Mouse (Mus musculus) mouse trophoblast stem cell (cell line): ENCODE results near the gene Glrx.

Source experiments
- in situ Hi-C, 2 experiments: fragments of 300-500 bp; cut with MseI, MboI; formaldehyde crosslinking; loops; 2 replicates in 1 of 2; 3 replicates in 1 of 2; pipeline ENCODE4 v1.15.1; 2025

Gene Glrx

DNA sequence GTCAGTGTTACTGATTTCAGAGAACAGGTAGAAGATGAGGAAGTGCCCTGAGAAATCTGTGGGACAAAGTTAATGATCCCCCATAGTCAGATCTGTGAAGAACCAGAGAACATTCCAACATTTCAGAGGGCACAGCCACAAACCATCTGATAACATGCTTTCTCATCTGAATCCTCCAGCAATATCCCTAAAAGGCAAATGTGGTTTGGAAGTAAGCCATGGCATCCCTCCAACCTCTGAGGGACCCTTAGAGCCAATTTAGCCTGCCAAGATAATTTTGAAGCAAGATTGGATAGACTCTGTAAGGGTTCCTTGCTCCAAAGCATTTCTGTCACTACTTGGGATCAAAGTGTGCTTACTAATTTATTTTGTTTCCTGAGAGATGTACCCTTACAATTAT, 6.2 kb upstream of the Glrx start:
- in situ Hi-C loops, result no loop called here

DNA sequence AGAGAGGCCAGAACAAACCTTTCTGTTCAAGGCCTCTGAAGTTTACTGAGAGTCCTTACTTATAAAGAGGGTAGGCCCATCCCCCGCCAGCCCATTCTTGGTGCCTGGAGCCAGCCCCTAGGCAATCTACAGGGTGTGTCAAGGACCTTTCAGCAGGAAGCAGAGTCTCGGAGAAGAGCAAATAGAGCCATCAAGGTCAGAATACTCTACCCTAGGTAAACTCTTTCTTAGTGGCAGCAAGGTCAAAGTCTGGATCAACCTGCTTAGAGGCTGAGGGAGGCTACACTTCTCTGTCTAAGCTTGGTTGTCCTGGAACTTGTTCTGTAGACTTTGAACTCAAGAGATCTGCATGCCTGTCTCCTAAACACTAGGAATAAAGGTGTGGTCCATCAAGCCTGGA, 4.2 kb upstream of the Glrx start:
- in situ Hi-C loops, result no loop called here

DNA sequence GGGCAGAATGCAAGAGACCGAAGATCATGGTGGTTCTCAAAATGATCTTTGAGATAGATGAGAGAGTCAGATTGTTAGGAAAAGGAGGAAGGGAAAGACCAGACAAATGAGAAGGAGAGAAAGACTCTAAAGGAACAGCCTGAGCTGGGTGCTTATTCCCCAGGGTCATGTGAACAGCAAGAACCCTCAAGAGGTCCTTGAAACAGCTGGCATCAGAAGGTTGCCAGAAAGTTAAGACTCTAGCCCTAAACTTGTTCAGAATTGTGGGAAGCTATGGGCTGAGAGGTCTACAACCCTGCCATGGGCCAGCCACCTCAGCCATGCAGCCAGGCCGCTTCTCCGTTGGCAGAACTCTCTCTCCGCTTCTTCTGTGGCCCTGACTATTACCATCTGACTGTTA, 1.2 kb upstream of the Glrx start:
- in situ Hi-C loops, result no loop called here

DNA sequence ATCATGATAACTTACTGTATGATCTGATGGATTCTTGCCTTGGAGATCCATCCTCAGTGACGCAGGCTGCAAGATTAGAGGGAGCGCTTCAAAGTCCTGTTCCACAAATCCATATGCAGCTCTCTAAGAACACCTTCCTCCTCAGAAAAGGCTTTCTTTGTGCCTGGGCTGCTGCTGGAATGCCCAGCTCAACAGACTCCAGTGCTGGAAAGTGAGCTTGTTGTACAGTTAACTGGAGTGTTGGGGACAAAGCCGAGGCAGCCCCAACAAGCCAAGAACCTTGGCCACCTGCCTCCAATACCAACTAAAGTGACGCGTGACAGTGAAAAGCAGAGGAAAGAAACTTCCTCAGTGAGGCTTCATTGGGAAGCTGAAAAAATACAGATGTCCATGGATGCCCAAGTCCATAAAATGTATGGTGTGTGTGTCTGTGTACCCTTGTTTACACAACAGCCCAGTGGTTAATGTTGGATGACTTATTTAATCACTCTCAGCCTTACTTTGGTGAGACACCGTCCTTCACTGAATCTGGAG, 1.2 kb downstream of the Glrx start:
- in situ Hi-C loops, result no loop called here

DNA sequence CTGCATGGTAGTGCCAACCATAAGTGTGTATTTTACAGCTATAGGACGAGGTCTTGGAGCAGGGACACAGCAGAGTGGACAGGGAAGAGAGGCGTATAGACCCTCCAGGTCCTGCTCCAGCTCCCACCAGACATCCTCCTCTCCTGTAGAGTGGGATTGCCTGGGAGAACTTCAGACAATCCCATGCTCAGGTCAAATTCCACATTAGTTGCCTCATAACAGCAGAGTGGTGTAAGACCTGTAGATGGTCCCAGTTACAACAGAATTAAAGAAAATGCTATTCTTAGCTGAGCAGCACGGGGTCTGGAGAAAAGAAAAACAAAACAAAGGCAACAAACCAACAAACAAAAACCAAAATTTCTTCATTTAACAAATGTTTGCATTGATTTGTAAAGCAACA, 2.3 kb downstream of the Glrx start:
- in situ Hi-C loops, result no loop called here

DNA sequence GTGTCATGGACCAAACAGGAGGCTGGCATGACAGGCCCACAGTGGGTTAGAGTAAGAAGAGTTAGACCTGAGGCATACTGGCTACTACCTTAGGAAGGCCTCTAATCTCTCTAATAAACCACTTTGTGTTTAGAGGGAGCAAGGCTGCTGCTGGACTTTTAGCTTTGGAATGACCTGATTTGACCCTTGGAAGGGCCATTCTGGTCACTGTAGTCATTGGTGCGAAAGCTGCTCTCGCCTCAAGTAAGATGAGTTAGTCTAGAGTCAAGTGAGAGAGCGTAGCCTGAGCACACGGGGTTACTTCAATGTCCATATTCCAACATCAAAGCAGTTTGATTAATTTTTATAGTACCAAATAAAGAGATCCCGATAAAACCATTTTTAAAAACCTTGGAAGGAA, 3.7 kb downstream of the Glrx start:
- in situ Hi-C loops, result no loop called here

DNA sequence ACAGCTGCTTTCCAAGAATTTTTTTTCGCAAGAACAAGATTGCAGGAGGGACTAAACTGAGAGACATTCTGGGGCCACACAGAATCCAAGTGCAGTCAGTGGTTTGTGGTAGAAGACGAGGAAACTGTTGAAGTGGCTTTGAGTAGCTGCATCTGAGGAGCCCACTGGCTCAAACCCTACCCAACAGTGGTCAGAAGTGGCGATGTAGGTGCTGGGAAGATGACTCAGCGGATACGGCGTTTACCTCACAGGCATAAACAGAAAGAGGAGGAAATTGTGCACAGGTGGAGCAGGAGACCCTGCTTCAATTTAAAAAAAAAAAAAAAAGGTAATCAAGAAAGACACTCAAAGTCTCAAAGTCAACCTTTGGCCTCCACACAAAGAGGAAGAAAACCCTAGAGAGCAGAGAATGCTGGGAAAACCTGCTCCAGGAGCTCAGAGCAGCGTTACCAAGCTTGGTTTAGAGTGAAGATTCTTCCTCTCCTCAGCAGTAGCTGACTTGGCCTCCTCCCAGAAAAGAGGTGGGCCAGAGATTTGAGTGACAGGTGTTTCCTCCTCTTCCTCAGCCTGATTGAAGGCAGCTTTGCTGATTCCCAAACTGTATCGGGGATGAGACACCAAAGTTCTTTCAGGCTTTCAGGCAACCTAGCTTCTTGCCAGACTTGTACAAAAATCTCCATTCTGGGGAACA, 4.5 kb downstream of the Glrx start:
- in situ Hi-C loops, result no loop called here

DNA sequence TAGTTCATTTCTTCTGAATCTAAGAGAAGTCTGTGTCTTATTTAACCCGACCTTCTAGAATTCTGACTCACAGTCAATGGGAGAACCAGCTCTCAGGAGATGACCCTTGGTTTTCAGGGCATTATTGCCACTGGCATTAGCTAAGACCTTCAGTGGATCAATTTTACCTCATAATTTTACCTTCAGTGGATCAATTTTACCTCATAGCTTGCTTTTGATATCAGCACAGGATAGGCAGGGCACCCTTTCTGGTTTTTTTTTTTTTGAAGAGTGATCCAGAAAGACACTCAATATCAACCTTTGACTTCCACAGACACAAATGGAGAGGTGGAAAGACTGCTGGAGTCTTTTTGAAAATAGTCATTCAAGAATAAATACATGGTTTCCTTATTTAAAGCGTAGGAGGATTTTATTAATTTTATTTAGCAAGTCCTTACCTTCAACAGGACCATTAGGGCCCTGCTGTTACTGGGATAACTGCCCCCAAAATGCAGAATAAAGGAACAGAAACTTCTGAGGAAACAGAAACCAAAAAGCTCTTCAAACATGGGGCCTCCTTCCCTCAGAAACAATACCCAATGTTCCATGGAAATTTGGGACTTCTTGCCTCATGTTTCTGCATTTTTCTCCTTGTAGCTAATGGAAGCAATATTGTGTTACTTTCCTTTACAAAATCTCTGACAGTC, 5.3 kb downstream of the Glrx start:
- in situ Hi-C loops, result no loop called here

DNA sequence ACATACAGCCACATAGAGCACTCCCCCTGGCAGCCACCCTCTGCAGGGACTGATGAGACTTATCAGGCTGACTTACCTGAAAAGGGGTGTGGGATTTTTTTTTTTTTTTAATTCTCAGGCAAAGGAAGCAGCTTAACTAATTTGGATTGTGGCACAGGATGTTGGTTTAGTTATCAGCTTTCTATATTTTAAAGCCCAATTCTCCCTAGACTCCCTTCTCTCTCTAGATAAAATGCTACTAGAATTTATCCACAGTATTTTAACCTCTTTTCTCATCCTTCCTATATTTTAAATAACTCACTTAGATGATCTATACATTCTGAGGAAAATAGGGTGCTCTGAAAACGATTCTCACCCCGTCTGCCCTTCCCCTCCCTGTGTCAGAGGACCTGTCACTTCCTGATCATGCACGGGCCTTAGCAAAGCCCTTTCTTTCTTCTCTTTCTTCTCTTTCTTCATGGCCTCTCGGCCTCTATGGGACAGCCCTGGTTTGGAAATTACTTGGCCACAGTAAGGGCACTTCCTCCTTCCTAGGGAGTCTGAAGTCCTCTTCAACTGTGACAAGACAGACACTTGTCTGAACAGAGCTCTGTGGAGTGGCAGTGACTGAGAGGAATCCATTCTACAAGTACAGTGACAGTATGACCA, 6.0 kb downstream of the Glrx start:
- in situ Hi-C loops, result no loop called here

DNA sequence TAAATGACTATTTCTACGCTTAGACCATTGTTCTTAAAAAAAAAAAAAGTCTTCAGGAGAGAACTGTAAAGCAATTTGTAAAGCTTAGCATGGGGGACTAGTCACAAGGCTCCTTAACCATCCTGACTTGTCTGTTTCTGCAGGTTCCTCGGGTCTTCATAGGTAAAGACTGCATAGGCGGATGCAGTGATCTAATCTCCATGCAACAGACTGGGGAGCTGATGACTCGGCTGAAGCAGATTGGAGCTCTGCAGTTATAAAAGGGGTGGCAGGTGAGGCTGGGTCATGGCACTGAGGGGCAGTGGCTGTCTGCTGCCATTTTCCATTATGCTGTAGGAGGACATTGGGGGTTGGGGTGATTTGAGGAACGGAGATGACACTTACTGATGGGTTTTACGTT, 7.4 kb downstream of the Glrx start:
- in situ Hi-C loops, result no loop called here

DNA sequence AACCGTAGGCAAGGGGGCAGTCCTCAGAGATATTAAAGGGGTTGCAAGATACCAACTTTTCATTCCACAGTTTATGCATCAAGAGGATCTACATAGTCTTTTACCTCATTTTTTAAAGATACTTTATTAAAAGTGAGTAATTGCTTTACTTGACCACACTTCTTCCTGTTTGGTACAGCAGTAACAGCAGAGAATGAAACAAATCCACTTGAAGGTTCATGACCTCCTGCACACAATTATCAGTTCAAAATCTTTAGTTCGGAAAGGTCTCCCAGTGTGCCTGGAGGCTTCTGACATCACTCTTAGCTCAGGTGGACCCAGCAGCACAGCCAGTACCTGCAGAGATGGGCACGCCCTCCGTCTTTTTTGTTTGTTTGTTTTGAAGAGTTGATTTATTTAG, 12.4 kb downstream of the Glrx start:
- in situ Hi-C loops, result no loop called here

DNA sequence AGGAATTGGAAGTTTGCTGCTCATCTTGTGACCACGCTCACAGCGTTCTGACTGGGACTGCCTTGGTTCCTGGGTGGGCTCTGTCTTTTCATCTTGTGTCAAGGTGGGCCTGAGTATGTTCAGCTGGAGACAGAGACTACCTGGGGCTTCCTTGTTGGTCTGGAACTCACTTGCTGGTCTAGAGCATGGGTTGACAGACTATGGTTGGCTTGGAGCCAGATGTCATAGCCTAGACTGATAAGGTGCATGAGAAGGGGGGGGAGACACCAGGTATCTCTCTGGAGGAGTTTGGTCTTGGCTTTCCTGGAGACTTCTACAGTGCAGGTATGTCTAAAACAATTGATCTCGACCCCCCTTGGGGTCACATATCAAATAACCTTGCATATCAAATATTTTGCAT, 13.4 kb downstream of the Glrx start:
- in situ Hi-C loops, result no loop called here

DNA sequence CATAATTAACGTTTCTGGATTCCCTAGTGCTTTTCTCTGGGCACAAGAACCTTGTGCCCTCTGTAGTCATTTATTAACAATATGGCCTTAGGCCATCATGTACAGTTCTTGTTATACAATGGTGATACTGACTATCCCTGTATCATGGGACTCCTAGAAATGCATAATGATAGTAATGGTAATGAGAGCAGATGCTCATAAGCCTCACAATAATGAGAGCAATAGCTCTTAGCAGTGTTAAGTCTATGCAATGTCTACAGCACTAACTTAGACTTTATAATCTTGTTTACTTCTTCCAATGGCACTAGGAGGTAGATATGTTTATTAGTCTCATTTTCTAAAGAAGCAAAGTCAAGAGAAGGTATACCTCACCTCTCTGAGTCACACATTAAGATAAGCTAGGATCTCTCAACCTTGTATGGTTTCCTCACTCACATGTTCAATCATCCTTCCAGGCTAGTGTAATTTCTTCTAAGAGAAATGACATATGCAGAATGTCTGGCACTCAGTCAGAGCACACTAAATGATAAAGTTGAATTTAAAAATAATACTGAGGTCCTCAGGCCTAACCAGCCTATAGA, 19.7 kb downstream of the Glrx start:
- in situ Hi-C loops, result no loop called here

DNA sequence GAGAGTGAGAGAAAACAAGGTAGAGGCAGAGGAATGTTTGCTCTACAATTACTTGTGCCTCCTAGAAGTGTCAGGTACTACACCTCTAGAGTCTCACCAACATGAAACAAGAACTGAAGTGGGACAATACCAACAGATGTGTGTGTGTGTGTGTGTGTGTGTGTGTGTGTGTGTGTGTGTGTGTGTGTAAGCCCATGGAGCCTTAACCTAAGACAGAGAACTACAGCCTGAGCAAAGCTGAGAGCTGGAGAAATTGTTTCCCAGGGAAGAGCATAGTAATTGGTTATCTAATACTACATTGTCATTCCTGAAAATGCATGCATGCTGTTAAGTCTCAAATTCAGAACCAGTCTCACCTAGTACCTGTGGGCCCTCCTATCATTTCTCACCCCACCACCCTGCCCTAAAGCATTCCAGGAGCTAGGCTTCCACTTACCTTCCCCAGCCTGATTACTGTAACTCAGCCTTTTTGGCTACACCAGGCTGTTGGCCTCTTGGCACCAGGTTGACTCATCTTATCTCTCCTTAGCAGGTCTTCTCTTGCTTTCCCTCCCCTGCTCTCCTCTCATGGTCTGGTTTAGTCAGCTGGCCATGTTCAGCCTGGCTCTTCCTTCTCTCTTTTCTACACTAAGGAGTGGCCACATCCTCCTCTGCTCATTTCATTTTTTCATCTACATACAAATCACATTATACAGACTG, 26.0 kb downstream of the Glrx start:
- in situ Hi-C loops, result no loop called here

DNA sequence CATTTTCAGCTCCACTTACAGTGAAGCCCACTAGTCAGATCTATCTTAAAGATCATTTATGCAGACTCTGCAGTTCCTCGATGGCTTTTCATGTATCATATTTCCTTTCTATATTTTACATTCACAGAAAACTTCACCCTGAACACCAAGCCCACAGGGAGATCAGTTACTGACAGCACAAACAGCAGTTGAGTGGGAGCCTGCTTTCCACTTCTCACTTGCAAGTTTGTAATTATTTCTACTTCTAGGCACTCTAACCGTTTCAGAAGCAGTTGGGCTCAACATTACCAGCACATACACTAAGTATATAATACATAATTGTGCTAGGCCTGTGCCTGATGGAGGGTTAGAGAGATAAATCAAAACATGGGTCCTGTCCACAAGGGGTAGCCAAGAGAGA, 28.2 kb downstream of the Glrx start:
- in situ Hi-C loops, result no loop called here

DNA sequence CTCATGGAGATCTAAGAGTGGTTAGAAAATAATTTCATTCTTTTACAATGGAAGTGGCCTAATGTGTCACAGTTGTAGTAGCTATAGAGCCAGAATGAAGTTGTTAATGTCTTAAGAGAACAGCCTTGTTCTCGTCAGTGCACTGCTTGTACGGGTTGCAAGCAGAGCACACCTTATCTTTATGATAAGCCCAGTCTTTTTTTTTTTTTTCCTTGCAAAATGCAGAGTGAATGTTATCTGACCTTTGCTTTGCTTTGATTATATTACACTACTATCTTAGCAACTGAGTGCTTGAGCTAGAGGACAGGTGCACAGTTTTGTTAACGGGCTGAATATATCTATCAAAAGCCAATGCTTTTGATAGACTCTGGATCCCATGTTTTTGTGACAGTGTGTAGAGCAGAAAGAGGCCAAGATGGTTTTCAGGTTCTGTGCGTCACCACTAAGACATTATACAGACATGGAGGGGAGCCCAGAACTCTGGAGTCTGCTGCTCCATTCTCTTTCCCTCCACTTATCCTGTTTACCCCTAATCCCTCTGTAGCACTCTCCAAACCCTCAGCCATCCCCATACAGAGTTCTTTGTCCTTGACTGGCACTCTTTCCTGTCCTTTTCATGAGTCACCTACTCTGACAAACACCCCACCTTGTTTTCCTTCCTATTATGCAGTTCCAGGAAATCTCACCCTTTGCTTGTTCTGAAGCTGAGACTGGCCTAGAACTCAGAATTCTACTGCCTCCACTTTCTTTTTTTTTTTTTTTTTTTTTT, 35.1 kb downstream of the Glrx start:
- in situ Hi-C loops, result loop anchor here (10.0 to 25.0 kb wide), 3 partner anchors 70 to 650 kb away; no protein-coding TSS in a partner anchor

DNA sequence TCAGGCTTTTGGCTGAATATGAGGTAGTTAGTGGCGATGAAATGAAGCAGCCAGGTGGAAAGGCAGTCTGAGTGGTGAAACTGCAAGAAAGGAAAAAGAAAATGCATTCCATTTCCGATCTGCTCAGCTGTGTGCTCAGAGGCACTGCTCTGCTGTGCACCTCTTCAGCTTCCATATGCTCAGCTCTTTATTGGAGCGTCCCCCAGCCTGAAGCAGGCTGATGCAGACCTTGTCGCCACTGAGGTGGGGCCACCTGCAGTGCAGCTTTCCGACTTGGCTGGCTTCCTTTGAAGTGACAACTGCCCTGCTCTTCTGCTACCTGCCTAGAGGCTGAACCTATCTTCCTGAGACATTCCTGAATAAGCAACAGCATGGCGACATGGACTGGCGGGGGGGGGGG, 36.5 kb downstream of the Glrx start:
- in situ Hi-C loops, result loop anchor here (10.0 to 25.0 kb wide), 3 partner anchors 71 to 651 kb away; no protein-coding TSS in a partner anchor

DNA sequence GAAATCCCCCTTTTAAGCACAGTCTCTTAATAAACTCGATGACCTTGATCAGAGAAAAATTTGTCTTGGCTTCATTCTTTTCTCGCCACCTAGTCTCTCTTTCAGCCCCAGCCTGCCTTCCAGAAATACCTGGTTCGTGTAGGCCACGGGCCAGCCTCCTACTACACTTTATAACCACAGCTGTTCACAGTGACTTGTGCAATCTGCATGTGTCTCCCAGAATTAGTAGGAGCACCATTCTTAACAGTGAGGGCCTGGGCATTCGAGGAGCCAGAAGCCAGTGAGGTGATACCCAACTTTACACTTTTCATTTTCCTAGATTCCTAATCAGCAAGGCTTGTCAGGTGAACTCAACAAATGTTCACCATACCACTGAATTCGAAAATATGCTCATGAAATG, 36.9 kb downstream of the Glrx start:
- in situ Hi-C loops, result loop anchor here (10.0 to 25.0 kb wide), 3 partner anchors 72 to 652 kb away; no protein-coding TSS in a partner anchor

DNA sequence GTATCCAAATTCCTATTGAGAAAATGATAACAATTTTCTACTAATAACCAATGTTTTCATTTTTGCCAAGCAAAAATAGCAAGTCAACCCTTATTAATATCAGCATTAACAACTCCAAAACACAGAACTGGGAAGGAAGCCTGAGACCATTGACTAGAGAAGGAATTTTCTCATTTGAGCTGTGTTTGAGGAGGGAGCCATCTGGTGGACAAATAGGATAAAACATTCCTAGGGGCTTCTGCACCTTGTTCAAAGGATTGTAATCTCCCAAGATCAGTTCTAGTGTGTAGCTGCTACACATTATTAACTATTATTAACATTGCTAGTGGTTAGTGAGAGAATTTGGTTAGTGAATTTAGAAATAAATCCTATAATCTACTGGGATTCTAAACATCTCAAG, 38.2 kb downstream of the Glrx start:
- in situ Hi-C loops, result loop anchor here (10.0 to 25.0 kb wide), 3 partner anchors 73 to 653 kb away; no protein-coding TSS in a partner anchor

DNA sequence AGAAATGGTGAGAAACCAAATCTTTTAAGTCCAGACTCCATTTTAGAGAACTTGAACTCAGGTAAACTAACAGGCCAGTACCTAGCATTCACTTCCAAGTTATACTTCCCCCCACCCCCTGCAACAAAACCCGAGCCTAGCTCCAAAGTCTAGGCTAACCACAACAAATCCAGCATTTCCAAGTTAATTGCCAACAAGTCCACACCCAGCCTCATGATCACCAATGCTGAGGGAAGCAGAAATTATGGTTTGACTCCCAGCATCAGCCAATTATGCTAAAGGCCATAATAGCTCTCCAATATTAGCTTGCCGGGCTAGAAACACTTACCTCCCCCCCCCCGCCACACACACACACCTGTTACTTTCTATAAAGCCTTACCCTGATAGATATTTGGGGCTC, 40.1 kb downstream of the Glrx start:
- in situ Hi-C loops, result loop anchor here (10.0 to 25.0 kb wide), 3 partner anchors 75 to 655 kb away; no protein-coding TSS in a partner anchor

DNA sequence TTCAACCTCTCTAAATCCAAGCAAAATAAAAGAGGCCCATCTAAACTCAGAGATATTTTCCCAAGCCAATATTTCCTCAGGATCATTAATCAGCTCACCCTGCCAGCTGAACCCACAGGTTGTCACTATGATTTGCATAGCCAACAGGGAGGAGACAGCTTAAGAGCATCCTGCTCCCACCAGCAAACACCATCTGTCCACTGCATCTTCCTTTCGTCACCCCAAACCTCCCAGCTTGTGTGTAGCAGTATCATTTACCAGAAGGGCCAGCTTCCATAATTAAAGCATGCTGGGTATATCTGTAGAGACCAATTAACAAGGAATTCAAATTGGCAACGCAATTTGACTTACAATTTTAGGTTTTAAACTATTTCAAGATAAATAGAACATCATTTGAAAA, 40.8 kb downstream of the Glrx start:
- in situ Hi-C loops, result loop anchor here in 1 of 2 experiments (25.0 kb wide), 1 partner anchor 643 kb away; no protein-coding TSS in a partner anchor
